Mouse (Mus musculus) neural tube, embryonic 12.5 days (tissue): Measurements from ENCODE around the gene Mettl24. TPM values are rescaled to one million over a fixed set of nuclear protein-coding genes. Genes with fewer than 3 reads are reported as not detected.

Experiments used
- ATAC-seq: fragments of 200-750 bp; cut with Nextera tagmentation; 2 replicates; pipeline ENCODE4 v1.8.0; 2017; ENCODE audit warnings: low read depth, mild to moderate bottlenecking, moderate TSS enrichment, moderate library complexity; ENCODE audit not compliant: low FRiP score
- H3K27ac ChIP-seq: fragments of 300-500 bp; sonication (generic); 2 replicates; pipeline ENCODE4 v1.5.1; 2016
- H3K27me3 ChIP-seq: fragments of 300-500 bp; sonication (generic); replicated peaks from 2 replicates; pipeline ENCODE4 v1.6.1; 2016; ENCODE audit warnings: mild to moderate bottlenecking
- H3K36me3 ChIP-seq: fragments of 300-500 bp; sonication (generic); 2 replicates; pipeline ENCODE4 v1.6.1; 2016; ENCODE audit warnings: mild to moderate bottlenecking
- H3K4me1 ChIP-seq: fragments of 300-500 bp; sonication (generic); 2 replicates; pipeline ENCODE4 v1.6.1; 2016
- H3K4me2 ChIP-seq: fragments of 300-500 bp; sonication (generic); replicated peaks from 2 replicates; pipeline ENCODE4 v1.6.1; 2016; ENCODE audit warnings: mild to moderate bottlenecking
- H3K4me3 ChIP-seq: fragments of 300-500 bp; sonication (generic); 2 replicates; pipeline ENCODE4 v1.5.1; 2016
- H3K9ac ChIP-seq: fragments of 300-500 bp; sonication (generic); 2 replicates; pipeline ENCODE4 v1.6.1; 2016; ENCODE audit warnings: mild to moderate bottlenecking
- H3K9me3 ChIP-seq: fragments of 300-500 bp; sonication (generic); 2 replicates; pipeline ENCODE4 v1.6.1; 2016; ENCODE audit warnings: mild to moderate bottlenecking
- WGBS: fragments of 180-500 bp; shearing (Covaris S2); methylation state at CpG from one replicate; pipeline ENCODE4 v1.1.7; 2016; 5-methylcytosine and 5-hydroxymethylcytosine counted together
- polyA plus RNA-seq: library from polyadenylated mRNA; unstranded; fragments of >200 nt; fragmentation: Nextera tagmentation; extraction: Ambion mirVana; gene quantifications from 2 replicates; pipeline ENCODE4 v1.2.1, GENCODE M21; 2016

Mettl24 gene
- polyA plus RNA-seq, 1 experiment from 2014 or later = 0.98 TPM

- Histone ChIP-seq H3K9ac (no peak overlapping the region), H3K4me2 (no peak overlapping the region), H3K36me3 (no peaks in the 10 kb centered on the region), H3K4me1 (peaks cover 18% of the 10 kb centered on the region), H3K27me3 (no peaks in the 10 kb centered on the region), H3K27ac (no peak overlapping the region), H3K9me3 (no peaks in the 10 kb centered on the region), H3K4me3 (no peak overlapping the region)
- no peak for ATAC-seq
- WGBS = 12% methylated on average over 6 of the region's 6 CpGs
Observed at GRCm38 (mm10) chr10:40724342-40724741, 41.3 kb downstream of the Mettl24 start.

GRCm38 (mm10) chr10:40725066-40725465, 42.0 kb downstream of the Mettl24 start:
- WGBS = 41% methylated on average over 4 of the region's 4 CpGs
- no peak overlapping the region for H3K4me2 ChIP-seq
- ATAC-seq = no peak
- no peak overlapping the region for H3K4me3 ChIP-seq
- H3K27me3 ChIP-seq = no peaks in the 10 kb centered on the region
- H3K9me3 ChIP-seq = no peaks in the 10 kb centered on the region
- H3K9ac ChIP-seq = no peak overlapping the region
- no peaks in the 10 kb centered on the region for H3K36me3 ChIP-seq
- H3K4me1 ChIP-seq = peaks cover 18% of the 10 kb centered on the region
- no peak overlapping the region for H3K27ac ChIP-seq

GRCm38 (mm10) chr10:40725471-40725870, 42.4 kb downstream of the Mettl24 start:
- no peaks in the 10 kb centered on the region for H3K27me3 ChIP-seq
- no peaks in the 10 kb centered on the region for H3K36me3 ChIP-seq
- H3K4me2 ChIP-seq = no peak overlapping the region
- peaks cover 18% of the 10 kb centered on the region for H3K4me1 ChIP-seq
- H3K9ac ChIP-seq = no peak overlapping the region
- no peak for ATAC-seq
- no peak overlapping the region for H3K4me3 ChIP-seq
- no peak overlapping the region for H3K27ac ChIP-seq
- 86% methylated on average over 4 of the region's 4 CpGs for WGBS
- H3K9me3 ChIP-seq = no peaks in the 10 kb centered on the region

DNA sequence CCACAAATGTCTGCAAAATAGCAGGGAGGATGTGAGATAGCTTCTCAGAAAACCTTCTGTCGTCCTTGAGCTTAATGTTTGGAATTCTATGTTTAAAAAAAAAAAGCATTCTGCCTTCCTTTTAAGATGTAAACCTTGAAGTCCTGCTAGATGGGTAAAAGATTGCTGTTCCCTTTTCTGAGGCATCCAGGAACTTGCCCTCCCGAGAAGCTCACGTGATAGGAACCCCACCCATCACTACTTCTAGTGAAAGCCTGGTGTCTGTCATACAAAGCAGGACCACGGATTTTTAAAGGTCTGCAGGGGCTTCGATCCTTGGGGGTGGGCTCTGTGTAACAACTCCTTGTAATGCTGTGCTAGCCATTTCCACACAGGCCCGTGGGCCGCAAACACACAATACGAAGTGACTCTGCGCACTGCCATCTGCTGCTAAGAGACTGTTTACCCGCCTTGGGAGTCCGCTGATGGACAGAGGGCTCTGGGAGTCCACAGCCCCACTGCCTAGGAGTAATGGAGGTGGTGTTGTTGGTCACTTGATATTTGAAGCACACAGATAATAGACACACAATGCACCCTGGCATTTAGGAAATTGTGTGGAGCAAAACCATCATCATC, 43.3 kb downstream of the Mettl24 start:
- no peaks in the 10 kb centered on the region for H3K9me3 ChIP-seq
- no peak overlapping the region for H3K4me2 ChIP-seq
- H3K9ac ChIP-seq = no peak overlapping the region
- H3K36me3 ChIP-seq = no peaks in the 10 kb centered on the region
- no peak overlapping the region for H3K4me3 ChIP-seq
- no peak for ATAC-seq
- no peak overlapping the region for H3K27ac ChIP-seq
- WGBS = 64% methylated on average over 11 of the region's 11 CpGs
- H3K4me1 ChIP-seq = peaks cover 18% of the 10 kb centered on the region
- H3K27me3 ChIP-seq = no peaks in the 10 kb centered on the region

- Histone ChIP-seq H3K27me3 (no peaks in the 10 kb centered on the region), H3K4me2 (no peak overlapping the region), H3K9me3 (no peaks in the 10 kb centered on the region), H3K4me1 (peaks cover 18% of the 10 kb centered on the region), H3K9ac (no peak overlapping the region), H3K27ac (no peak overlapping the region), H3K4me3 (no peak overlapping the region), H3K36me3 (no peaks in the 10 kb centered on the region)
- 37% methylated on average over 5 of the region's 5 CpGs for WGBS
- no peak for ATAC-seq
Observed at GRCm38 (mm10) chr10:40726989-40727388, 43.9 kb downstream of the Mettl24 start.

- no peak for ATAC-seq
- no peak overlapping the region for H3K4me2 ChIP-seq
- H3K9ac ChIP-seq = no peak overlapping the region
- no peak overlapping the region for H3K27ac ChIP-seq
- WGBS = 84% methylated on average over 5 of the region's 5 CpGs
- H3K27me3 ChIP-seq = no peaks in the 10 kb centered on the region
- H3K4me1 ChIP-seq = peaks cover 4% of the 10 kb centered on the region; the same call in 1 of the 2 replicates
- H3K4me3 ChIP-seq = no peak overlapping the region
- no peaks in the 10 kb centered on the region for H3K9me3 ChIP-seq
- no peaks in the 10 kb centered on the region for H3K36me3 ChIP-seq
Observed at GRCm38 (mm10) chr10:40730200-40730599, 47.1 kb downstream of the Mettl24 start.

GRCm38 (mm10) chr10:40733291-40733690, 50.2 kb downstream of the Mettl24 start:
- H3K36me3 ChIP-seq = no peaks in the 10 kb centered on the region
- ATAC-seq = no peak
- H3K27ac ChIP-seq = no peak overlapping the region
- 74% methylated on average over 3 of the region's 3 CpGs for WGBS
- H3K4me2 ChIP-seq = no peak overlapping the region
- no peaks in the 10 kb centered on the region for H3K27me3 ChIP-seq
- no peaks in the 10 kb centered on the region for H3K9me3 ChIP-seq
- no peak overlapping the region for H3K9ac ChIP-seq
- 0 out of 2 replicates have a peak, but pooled peaks cover 5% of the 10 kb centered on the region for H3K4me1 ChIP-seq
- H3K4me3 ChIP-seq = no peak overlapping the region

- Histone ChIP-seq H3K9me3 (no peaks in the 10 kb centered on the region), H3K27me3 (no peaks in the 10 kb centered on the region), H3K4me3 (no peak overlapping the region), H3K36me3 (no peaks in the 10 kb centered on the region), H3K27ac (no peak overlapping the region), H3K4me1 (0 out of 2 replicates have a peak, but pooled peaks cover 5% of the 10 kb centered on the region), H3K9ac (no peak overlapping the region), H3K4me2 (no peak overlapping the region)
- no peak for ATAC-seq
- WGBS = 78% methylated on average over 6 of the region's 6 CpGs
Observed at GRCm38 (mm10) chr10:40736172-40736571, 53.1 kb downstream of the Mettl24 start.

- H3K4me1 ChIP-seq = 0 out of 2 replicates have a peak, but pooled peaks cover 5% of the 10 kb centered on the region
- H3K27me3 ChIP-seq = no peaks in the 10 kb centered on the region
- H3K9me3 ChIP-seq = no peaks in the 10 kb centered on the region
- no peaks in the 10 kb centered on the region for H3K36me3 ChIP-seq
- H3K4me3 ChIP-seq = no peak overlapping the region
- peak overlapping the region; percentile 27 for H3K4me2 ChIP-seq
- peak; percentile 86 for ATAC-seq
- 59% methylated on average over 22 of the region's 22 CpGs for WGBS
- peak overlapping the region; percentile 33; the same call in 1 of the 2 replicates for H3K27ac ChIP-seq
- no peak overlapping the region for H3K9ac ChIP-seq
Observed at GRCm38 (mm10) chr10:40737274-40738112, 54.4 kb downstream of the Mettl24 start.

DNA sequence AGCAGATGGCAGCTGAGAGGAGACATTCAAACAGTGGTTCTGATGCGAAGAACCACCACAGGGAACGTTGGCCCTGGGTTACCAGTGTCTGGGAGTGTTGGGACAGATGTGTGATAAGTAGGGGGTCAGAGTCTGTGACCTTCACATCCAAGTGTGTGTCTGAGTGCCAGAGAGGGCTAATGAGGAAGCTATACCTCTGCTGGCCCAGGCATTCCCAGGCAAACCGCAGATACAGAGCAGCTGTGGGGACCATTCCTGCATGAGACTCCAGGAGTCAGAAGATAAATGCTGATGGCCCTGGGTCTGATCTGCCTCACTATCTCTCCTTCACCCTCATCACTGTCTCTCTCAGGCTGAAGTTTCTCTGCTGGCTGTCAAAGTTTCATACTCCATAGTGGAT, 57.6 kb downstream of the Mettl24 start:
- 61% methylated on average over 3 of the region's 3 CpGs for WGBS
- H3K27ac ChIP-seq = no peak overlapping the region
- H3K4me2 ChIP-seq = no peak overlapping the region
- H3K4me3 ChIP-seq = no peak overlapping the region
- no peak for ATAC-seq
- no peaks in the 10 kb centered on the region for H3K36me3 ChIP-seq
- 0 out of 2 replicates have a peak, but pooled peaks cover 5% of the 10 kb centered on the region for H3K4me1 ChIP-seq
- H3K27me3 ChIP-seq = no peaks in the 10 kb centered on the region
- no peaks in the 10 kb centered on the region for H3K9me3 ChIP-seq
- no peak overlapping the region for H3K9ac ChIP-seq

DNA sequence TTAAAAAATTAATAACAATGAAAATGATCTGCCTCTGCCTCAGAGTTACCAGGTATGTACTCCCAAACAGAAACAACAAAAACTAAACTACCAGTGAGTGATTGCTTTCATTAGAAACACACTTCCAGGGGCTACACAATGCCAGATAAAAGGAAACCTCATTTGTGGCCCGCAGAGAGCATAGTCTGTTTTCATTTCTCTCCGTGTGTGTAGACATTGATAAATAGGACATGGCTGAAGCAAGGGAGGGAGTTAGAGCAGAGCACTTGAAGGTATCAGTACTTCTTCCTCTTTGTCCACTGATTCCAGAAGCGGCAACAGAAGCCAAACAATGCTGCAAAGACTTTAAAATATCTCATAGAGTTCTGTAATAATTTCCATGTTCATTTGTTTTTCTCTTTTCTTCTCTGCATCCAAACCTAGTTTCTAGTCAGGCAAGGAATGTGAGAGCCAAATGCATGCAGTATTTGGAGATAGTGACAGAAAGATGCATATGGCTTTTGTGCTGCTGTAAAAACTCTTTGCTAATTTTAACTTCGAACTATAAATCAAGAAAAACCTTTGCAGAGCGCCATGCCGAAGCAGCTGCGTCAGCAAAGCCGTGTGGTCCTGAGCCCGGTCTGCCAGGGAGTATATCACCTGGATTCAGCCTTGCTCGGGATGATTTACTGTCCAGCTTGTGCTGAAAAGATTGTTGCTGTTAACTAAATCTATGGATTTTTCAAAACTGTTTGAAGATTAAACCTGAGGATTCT, 67.4 kb downstream of the Mettl24 start:
- WGBS = 47% methylated on average over 10 of the region's 10 CpGs
- Histone ChIP-seq H3K27me3 (no peaks in the 10 kb centered on the region), H3K4me2 (peak overlapping the region; percentile 5), H3K9me3 (no peaks in the 10 kb centered on the region), H3K4me3 (no peak overlapping the region), H3K36me3 (no peaks in the 10 kb centered on the region), H3K4me1 (peaks cover 18% of the 10 kb centered on the region), H3K9ac (no peak overlapping the region), H3K27ac (no peak overlapping the region; the same call in 1 of the 2 replicates)
- peak; percentile 68; the same call in 1 of the 2 replicates for ATAC-seq

DNA sequence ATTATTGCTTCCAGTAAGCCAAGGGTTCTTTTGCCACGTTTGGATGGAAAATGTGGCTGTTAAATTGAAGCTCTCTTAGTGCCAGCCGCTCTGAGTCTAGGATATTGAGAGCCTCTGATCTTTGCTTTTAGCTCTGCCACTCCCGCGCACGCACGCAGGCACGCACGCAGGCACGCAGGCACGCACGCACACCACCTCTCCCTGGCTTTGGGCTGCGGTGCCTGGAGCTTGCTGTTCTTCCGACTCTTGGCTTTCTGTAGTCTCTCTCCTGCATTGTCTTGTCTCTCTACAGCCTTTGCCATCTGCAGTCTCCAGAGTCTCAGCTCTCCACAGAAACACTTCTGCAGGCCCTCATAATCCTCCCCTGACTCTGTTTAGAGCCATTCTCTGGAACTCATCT, 68.1 kb downstream of the Mettl24 start:
- Histone ChIP-seq H3K27ac (peak overlapping the region; percentile 27; the same call in 1 of the 2 replicates), H3K27me3 (no peaks in the 10 kb centered on the region), H3K9ac (no peak overlapping the region), H3K4me2 (peak overlapping the region; percentile 5; the same call in 1 of the 2 replicates), H3K36me3 (no peaks in the 10 kb centered on the region), H3K4me1 (peaks cover 18% of the 10 kb centered on the region), H3K4me3 (no peak overlapping the region), H3K9me3 (no peaks in the 10 kb centered on the region)
- ATAC-seq = no peak; the same call in 1 of the 2 replicates
- 74% methylated on average over 13 of the region's 13 CpGs for WGBS
